Mouse (Mus musculus) CH12.LX (cell line): Measurements from ENCODE around the gene 1700042G07Rik. TPM values are rescaled to one million over a fixed set of nuclear protein-coding genes. Genes with fewer than 3 reads are reported as not detected.

Source experiments
- DNase-seq: peaks from one replicate; pipeline ENCODE4 v3.0.0-alpha.2; 2013; ENCODE audit errors: extremely low read depth
- H3K27ac ChIP-seq: 2 replicates; pipeline ENCODE4 v1.5.1; 2012; ENCODE audit warnings: low read depth, mild to moderate bottlenecking, control low read depth, moderate library complexity; ENCODE audit not compliant: insufficient read depth
- H3K27me3 ChIP-seq: replicated peaks from 2 replicates; pipeline ENCODE3; 2012; ENCODE audit warnings: inconsistent platforms
- H3K36me3 ChIP-seq, 2 experiments: replicated peaks in 1 of 2; 2 replicates each; pipeline versions ENCODE3 to v1.6.1; 2012; ENCODE audit warnings: inconsistent platforms in 1 of 2, low read length in 1 of 2, mild to moderate bottlenecking in 1 of 2, mixed read lengths in 1 of 2, moderate library complexity in 1 of 2; ENCODE audit not compliant: control insufficient read depth in 1 of 2, insufficient read depth in 1 of 2
- H3K4me1 ChIP-seq, 2 experiments: 2 replicates each; pipeline ENCODE4 v1.6.1; 2012; ENCODE audit warnings: inconsistent platforms in 1 of 2, moderate library complexity in 1 of 2; ENCODE audit not compliant: insufficient read depth in 2 of 2, control insufficient read depth in 1 of 2
- H3K4me2 ChIP-seq: 2 replicates; pipeline ENCODE4 v1.6.1; 2012; ENCODE audit warnings: low read depth, mild to moderate bottlenecking, control low read depth; ENCODE audit not compliant: poor library complexity, insufficient read depth, severe bottlenecking
- H3K4me3 ChIP-seq, 3 experiments: fragments of 150-350 bp in 1 of 3; sonication (generic) in 1 of 3; replicated peaks in 1 of 3; 2 replicates each; pipeline versions ENCODE3 to v1.5.1; 2011 to 2012; ENCODE audit warnings: low read depth in 2 of 3, low read length in 2 of 3, mild to moderate bottlenecking in 2 of 3, moderate library complexity in 2 of 3, control low read depth in 1 of 3, improper control_type of control experiment in 1 of 3, inconsistent platforms in 1 of 3, mixed read lengths in 1 of 3; ENCODE audit not compliant: poor library complexity in 1 of 3
- H3K79me2 ChIP-seq: replicated peaks from 2 replicates; pipeline ENCODE4 v1.6.1; 2012; ENCODE audit warnings: mild to moderate bottlenecking, moderate library complexity; ENCODE audit not compliant: control insufficient read depth, poor library complexity, insufficient read depth, severe bottlenecking; ENCODE audit errors: extremely low read depth
- H3K9ac ChIP-seq: 2 replicates; pipeline ENCODE4 v1.6.1; 2012; ENCODE audit warnings: low read depth, mild to moderate bottlenecking, control low read depth, moderate library complexity; ENCODE audit not compliant: insufficient read depth
- H3K9me3 ChIP-seq: replicated peaks from 2 replicates; pipeline ENCODE3; 2012; ENCODE audit warnings: low read length, inconsistent platforms, mixed read lengths
- CHD1 ChIP-seq: IDR thresholded peaks from 2 replicates; pipeline ENCODE4 v1.6.1; 2012; ENCODE audit warnings: low read depth, low read length, improper control_type of control experiment, inconsistent platforms
- ETS1 ChIP-seq: conservative IDR thresholded peaks from 2 replicates; pipeline ENCODE4 v1.6.1; 2012; ENCODE audit warnings: low read depth, mild to moderate bottlenecking, inconsistent platforms, low read length, improper control_type of control experiment, moderate library complexity
- GABPA ChIP-seq: IDR thresholded peaks from 2 replicates; pipeline ENCODE4 v1.6.1; 2012; ENCODE audit warnings: low read depth, low read length, improper control_type of control experiment, inconsistent platforms; ENCODE audit not compliant: insufficient replicate concordance
- HCFC1 ChIP-seq: IDR thresholded peaks from 2 replicates; pipeline ENCODE4 v1.6.1; 2012; ENCODE audit warnings: low read depth, mild to moderate bottlenecking, inconsistent platforms, low read length, improper control_type of control experiment
- IRF4 ChIP-seq: IDR thresholded peaks from 2 replicates; pipeline ENCODE4 v1.6.1; 2014; ENCODE audit warnings: low read depth, mild to moderate bottlenecking, inconsistent platforms, low read length, improper control_type of control experiment
- JUN ChIP-seq: IDR thresholded peaks from 2 replicates; pipeline ENCODE4 v1.6.1; 2011; ENCODE audit warnings: low read depth, mild to moderate bottlenecking, low read length, improper control_type of control experiment, moderate library complexity; ENCODE audit not compliant: insufficient read depth
- JUND ChIP-seq: conservative IDR thresholded peaks from 2 replicates; pipeline ENCODE4 v1.6.1; 2011; ENCODE audit warnings: low read depth, low read length, improper control_type of control experiment
- MAZ ChIP-seq: IDR thresholded peaks from 2 replicates; pipeline ENCODE4 v1.6.1; 2012; ENCODE audit warnings: low read depth, mild to moderate bottlenecking, inconsistent platforms, low read length, improper control_type of control experiment, moderate library complexity
- MXI1 ChIP-seq: IDR thresholded peaks from 2 replicates; pipeline ENCODE4 v1.6.1; 2011; ENCODE audit warnings: mild to moderate bottlenecking, low read depth, low read length, improper control_type of control experiment
- PAX5 ChIP-seq: IDR thresholded peaks from 2 replicates; pipeline ENCODE4 v1.6.1; 2012; ENCODE audit warnings: low read length, inconsistent platforms, mixed read lengths
- POLR2A ChIP-seq: IDR thresholded peaks from 2 replicates; pipeline ENCODE4 v1.6.1; 2011; ENCODE audit warnings: low read depth, mild to moderate bottlenecking, improper control_type of control experiment, low read length
- RAD21 ChIP-seq: IDR thresholded peaks from 2 replicates; pipeline ENCODE4 v1.6.1; 2011; ENCODE audit warnings: low read depth, mild to moderate bottlenecking, low read length, improper control_type of control experiment, moderate library complexity
- SIN3A ChIP-seq: IDR thresholded peaks from 2 replicates; pipeline ENCODE4 v1.6.1; 2012; ENCODE audit warnings: low read length, improper control_type of control experiment, inconsistent platforms
- SMC3 ChIP-seq: IDR thresholded peaks from 2 replicates; pipeline ENCODE4 v1.6.1; 2011; ENCODE audit warnings: low read depth, low read length, improper control_type of control experiment
- UBTF ChIP-seq: IDR thresholded peaks from 2 replicates; pipeline ENCODE4 v1.6.1; 2012; ENCODE audit warnings: low read depth, mild to moderate bottlenecking, inconsistent platforms, low read length, improper control_type of control experiment, moderate library complexity
- USF1 ChIP-seq: IDR thresholded peaks from 2 replicates; pipeline ENCODE4 v1.6.1; 2014; ENCODE audit warnings: low read depth, mild to moderate bottlenecking, inconsistent platforms, low read length, improper control_type of control experiment
- USF2 ChIP-seq: conservative IDR thresholded peaks from 2 replicates; pipeline ENCODE4 v1.6.1; 2011; ENCODE audit warnings: low read depth, low read length, improper control_type of control experiment
- ZC3H11A ChIP-seq: IDR thresholded peaks from 2 replicates; pipeline ENCODE4 v1.6.1; 2012; ENCODE audit warnings: low read depth, mild to moderate bottlenecking, inconsistent platforms, low read length, improper control_type of control experiment
- ZKSCAN1 ChIP-seq: IDR thresholded peaks from 2 replicates; pipeline ENCODE4 v1.6.1; 2012; ENCODE audit warnings: low read depth, inconsistent platforms, low read length, improper control_type of control experiment, borderline replicate concordance
- ZNF384 ChIP-seq: IDR thresholded peaks from 2 replicates; pipeline ENCODE4 v1.6.1; 2012; ENCODE audit warnings: low read depth, low read length, improper control_type of control experiment, inconsistent platforms
- dilution Hi-C: fragments of 300-500 bp; cut with MboI; formaldehyde crosslinking; loops from 2 replicates; pipeline ENCODE4 v1.14.3; 2020; ENCODE audit warnings: low sequenced_read_pairs; ENCODE audit not compliant: extremely low pct_unique_long_range_greater_than_20kb, extremely low pct_ligation_motif_present
- in situ Hi-C: fragments of 300-500 bp; cut with MboI; formaldehyde crosslinking; loops from 3 replicates; pipeline ENCODE4 v1.14.3; 2019; ENCODE audit warnings: low sequenced_read_pairs, low pct_ligation_motif_present, low pct_unique_long_range_greater_than_20kb, mixed read lengths
- polyA plus RNA-seq: library from polyadenylated mRNA; unstranded; fragments of >175 nt; gene quantifications from 2 replicates; pipeline ENCODE4 v1.2.1, GENCODE M21; 2012; ENCODE audit warnings: low read depth; ENCODE audit not compliant: insufficient read length
- total RNA-seq, 2 experiments: library from RNA; depleted of rRNA; stranded (reverse); fragments of 300-350 nt in 1 of 2; fragments of >200 nt in 1 of 2; gene quantifications; 2 replicates each; pipeline ENCODE4 v1.2.3; 2012 to 2014

1700042G07Rik gene
- total and polyA plus RNA-seq, 3 experiments: not detected

GRCm38 (mm10) chr4:116206531-116206930, 33.4 kb downstream of the 1700042G07Rik start:
- H3K36me3 ChIP-seq: no peaks in the 10 kb centered on the region
- H3K4me1 ChIP-seq: no peaks in the 10 kb centered on the region
- no peak overlapping the region for H3K9ac ChIP-seq
- H3K27ac ChIP-seq: no peak overlapping the region
- in situ Hi-C loops: no loop called here
- no peak overlapping the region for H3K4me3 ChIP-seq
- H3K27me3 ChIP-seq: no peaks in the 10 kb centered on the region
- H3K4me2 ChIP-seq: no peak overlapping the region
- H3K79me2 ChIP-seq: no peaks in the 10 kb centered on the region
- no peaks in the 10 kb centered on the region for H3K9me3 ChIP-seq
- dilution Hi-C loops: no loop called here
- no peak for DNase-seq
- TF ChIP-seq JUN (no peak), GABPA (no peak), CHD1 (no peak), UBTF (no peak), USF1 (no peak), ZKSCAN1 (no peak), POLR2A (no peak), ETS1 (no peak), MXI1 (no peak), ZNF384 (no peak), SMC3 (no peak), SIN3A (no peak), JUND (no peak), MAZ (no peak)
- TF ChIP-seq, all 38 proteins: peak for 0

GRCm38 (mm10) chr4:116208891-116209290, 35.7 kb downstream of the 1700042G07Rik start:
- TF ChIP-seq RAD21 (no peak), IRF4 (no peak), UBTF (no peak), HCFC1 (no peak), PAX5 (no peak), JUND (no peak), USF2 (no peak), SMC3 (no peak), USF1 (no peak), ZC3H11A (no peak), MAZ (no peak), ETS1 (no peak)
- no peaks in the 10 kb centered on the region for H3K79me2 ChIP-seq
- H3K27me3 ChIP-seq: no peaks in the 10 kb centered on the region
- H3K4me1 ChIP-seq: no peaks in the 10 kb centered on the region
- no peak overlapping the region for H3K9ac ChIP-seq
- H3K4me3 ChIP-seq: no peak overlapping the region
- no peak overlapping the region for H3K4me2 ChIP-seq
- no peak overlapping the region for H3K27ac ChIP-seq
- dilution Hi-C loops: no loop called here
- no peak for DNase-seq
- H3K36me3 ChIP-seq: no peaks in the 10 kb centered on the region
- in situ Hi-C loops: no loop called here
- H3K9me3 ChIP-seq: no peaks in the 10 kb centered on the region
